Mouse (Mus musculus) embryonic facial prominence, embryonic 14.5 days (tissue): ENCODE results near the gene Cerkl. TPM values are rescaled to one million over a fixed set of nuclear protein-coding genes. Genes with fewer than 3 reads are reported as not detected.
A peak's percentile ranks its signal among the peaks of the same experiment; 100 is the strongest.

Source experiments
- ATAC-seq: fragments of 200-750 bp; cut with Nextera tagmentation; 2 replicates; pipeline ENCODE4 v1.8.0; 2017; ENCODE audit warnings: low read depth, moderate number of reproducible peaks, moderate TSS enrichment
- DNase-seq: peaks from one replicate; pipeline ENCODE4 v3.0.0-alpha.2; 2015; ENCODE audit warnings: low spot score
- H3K27ac ChIP-seq: fragments of 300-500 bp; sonication (generic); replicated peaks from 2 replicates; pipeline ENCODE4 v1.5.1; 2014; ENCODE audit warnings: low read depth, mild to moderate bottlenecking, low read length, moderate library complexity
- H3K27me3 ChIP-seq: fragments of 300-500 bp; sonication (generic); replicated peaks from 2 replicates; pipeline ENCODE4 v1.6.1; 2014; ENCODE audit warnings: low read length; ENCODE audit not compliant: control insufficient read depth, insufficient read depth
- H3K36me3 ChIP-seq: fragments of 300-500 bp; sonication (generic); 2 replicates; pipeline ENCODE4 v1.6.1; 2014; ENCODE audit warnings: low read length, mixed read lengths; ENCODE audit not compliant: control insufficient read depth, insufficient read depth
- H3K4me1 ChIP-seq: fragments of 300-500 bp; sonication (generic); 2 replicates; pipeline ENCODE4 v1.6.1; 2014; ENCODE audit warnings: antibody characterized with exemption, low read length; ENCODE audit not compliant: control insufficient read depth, insufficient read depth
- H3K4me2 ChIP-seq: fragments of 300-500 bp; sonication (generic); 2 replicates; pipeline ENCODE4 v1.6.1; 2014; ENCODE audit warnings: low read depth, mild to moderate bottlenecking, low read length, moderate library complexity, mixed read lengths
- H3K4me3 ChIP-seq: fragments of 300-500 bp; sonication (generic); 2 replicates; pipeline ENCODE4 v1.5.1; 2014; ENCODE audit warnings: low read depth, mild to moderate bottlenecking, low read length
- H3K9ac ChIP-seq: fragments of 300-500 bp; sonication (generic); 2 replicates; pipeline ENCODE4 v1.6.1; 2014; ENCODE audit warnings: low read depth, mild to moderate bottlenecking, low read length, moderate library complexity, mixed read lengths
- H3K9me3 ChIP-seq: fragments of 300-500 bp; sonication (generic); 2 replicates; pipeline ENCODE4 v1.6.1; 2016; ENCODE audit warnings: low read length; ENCODE audit not compliant: control insufficient read depth
- WGBS: fragments of 180-500 bp; shearing (Covaris S2); extraction: QIAGEN DNeasy Blood & Tissue Kit; methylation state at CpG from one replicate; pipeline ENCODE4 v1.1.7; 2014; 5-methylcytosine and 5-hydroxymethylcytosine counted together
- polyA plus RNA-seq: library from polyadenylated mRNA; unstranded; fragments of >200 nt; fragmentation: Nextera tagmentation; extraction: Ambion mirVana; gene quantifications from 2 replicates; pipeline ENCODE4 v1.2.1, GENCODE M21; 2014

The Cerkl gene
- polyA plus RNA-seq, 1 experiment from 2014 or later = 0.88 TPM

GRCm38 (mm10) chr2:79428569-79429104, 27.9 kb downstream of the Cerkl start:
- peak overlapping the region; percentile 42 for H3K4me3 ChIP-seq
- WGBS = 2% methylated on average over 16 of the region's 35 CpGs
- no peak overlapping the region for H3K27ac ChIP-seq
- H3K27me3 ChIP-seq = peaks cover 5% of the 10 kb centered on the region
- 0 out of 2 replicates have a peak, but pooled peaks cover 5% of the 10 kb centered on the region for H3K4me1 ChIP-seq
- peak overlapping the region; percentile 60 for H3K9ac ChIP-seq
- peak overlapping the region; percentile 85 for H3K4me2 ChIP-seq
- ATAC-seq (peak; percentile 70; the same call in 1 of the 2 replicates), DNase-seq (peak; percentile 31)
- H3K36me3 ChIP-seq = no peaks in the 10 kb centered on the region
- no peaks in the 10 kb centered on the region for H3K9me3 ChIP-seq

- ATAC-seq (no peak), DNase-seq (peak; percentile 50)
- no peak overlapping the region for H3K9ac ChIP-seq
- WGBS = 9% methylated on average over 6 of the region's 6 CpGs
- no peaks in the 10 kb centered on the region for H3K9me3 ChIP-seq
- no peaks in the 10 kb centered on the region for H3K36me3 ChIP-seq
- H3K4me3 ChIP-seq = peak overlapping the region; percentile 42
- H3K4me2 ChIP-seq = peak overlapping the region; percentile 85
- no peak overlapping the region for H3K27ac ChIP-seq
- H3K4me1 ChIP-seq = 0 out of 2 replicates have a peak, but pooled peaks cover 5% of the 10 kb centered on the region
- H3K27me3 ChIP-seq = peaks cover 5% of the 10 kb centered on the region
These were observed 28.6 kb downstream of the Cerkl start for GRCm38 (mm10) chr2:79428022-79428421.

- 26% methylated on average over 6 of the region's 6 CpGs for WGBS
- peak; percentile 73 for DNase-seq
These were observed 34.9 kb downstream of the Cerkl start for GRCm38 (mm10) chr2:79421696-79422095.

GRCm38 (mm10) chr2:79414505-79414904, 42.1 kb downstream of the Cerkl start:
- no peak for DNase-seq
- ATAC-seq = peak; percentile 60; the same call in 1 of the 2 replicates
- 74% methylated on average over 7 of the region's 7 CpGs for WGBS
- no peaks in the 10 kb centered on the region; the same call in 1 of the 2 replicates for H3K4me1 ChIP-seq
- H3K4me2 ChIP-seq = no peak overlapping the region
- H3K4me3 ChIP-seq = no peak overlapping the region
- no peaks in the 10 kb centered on the region for H3K27me3 ChIP-seq
- no peaks in the 10 kb centered on the region for H3K9me3 ChIP-seq
- no peak overlapping the region for H3K27ac ChIP-seq
- no peak overlapping the region for H3K9ac ChIP-seq
- no peaks in the 10 kb centered on the region for H3K36me3 ChIP-seq

More at GRCm38 (mm10) chr2:79421696-79422095, 34.9 kb downstream of the Cerkl start:
- H3K4me1 ChIP-seq = no peaks in the 10 kb centered on the region
- no peak overlapping the region for H3K4me3 ChIP-seq
- no peaks in the 10 kb centered on the region for H3K9me3 ChIP-seq
- ATAC-seq = peak; percentile 91
- no peak overlapping the region for H3K4me2 ChIP-seq
- no peaks in the 10 kb centered on the region for H3K27me3 ChIP-seq
- H3K9ac ChIP-seq = no peak overlapping the region
- no peaks in the 10 kb centered on the region for H3K36me3 ChIP-seq
- H3K27ac ChIP-seq = no peak overlapping the region

- Histone ChIP-seq H3K27ac (no peak overlapping the region), H3K4me2 (no peak overlapping the region), H3K9me3 (no peaks in the 10 kb centered on the region), H3K27me3 (no peaks in the 10 kb centered on the region), H3K4me3 (no peak overlapping the region), H3K4me1 (no peaks in the 10 kb centered on the region; the same call in 1 of the 2 replicates), H3K9ac (no peak overlapping the region), H3K36me3 (no peaks in the 10 kb centered on the region)
- WGBS = 70% methylated on average over 3 of the region's 3 CpGs
- DNase-seq = no peak
- no peak for ATAC-seq
These were observed 45.7 kb downstream of the Cerkl start for GRCm38 (mm10) chr2:79410903-79411255.

GRCm38 (mm10) chr2:79410247-79410902, 46.2 kb downstream of the Cerkl start:
- Histone ChIP-seq H3K9me3 (no peaks in the 10 kb centered on the region), H3K27me3 (no peaks in the 10 kb centered on the region), H3K9ac (no peak overlapping the region), H3K4me1 (no peaks in the 10 kb centered on the region; the same call in 1 of the 2 replicates), H3K27ac (no peak overlapping the region), H3K4me2 (no peak overlapping the region), H3K4me3 (no peak overlapping the region), H3K36me3 (no peaks in the 10 kb centered on the region)
- ATAC-seq = no peak
- WGBS = 51% methylated on average over 15 of the region's 15 CpGs
- DNase-seq = no peak

GRCm38 (mm10) chr2:79405661-79406405, 50.8 kb downstream of the Cerkl start:
- no peak for ATAC-seq
- H3K36me3 ChIP-seq = no peaks in the 10 kb centered on the region
- WGBS = 52% methylated on average over 5 of the region's 5 CpGs
- H3K27me3 ChIP-seq = no peaks in the 10 kb centered on the region
- DNase-seq = no peak
- no peak overlapping the region for H3K27ac ChIP-seq
- no peak overlapping the region for H3K9ac ChIP-seq
- H3K4me2 ChIP-seq = no peak overlapping the region
- no peaks in the 10 kb centered on the region for H3K9me3 ChIP-seq
- H3K4me3 ChIP-seq = no peak overlapping the region
- H3K4me1 ChIP-seq = no peaks in the 10 kb centered on the region; the same call in 1 of the 2 replicates

GRCm38 (mm10) chr2:79400045-79400444, 56.5 kb downstream of the Cerkl start:
- no peaks in the 10 kb centered on the region for H3K27me3 ChIP-seq
- H3K4me2 ChIP-seq = no peak overlapping the region
- no peak overlapping the region for H3K27ac ChIP-seq
- DNase-seq (no peak), ATAC-seq (no peak)
- no peaks in the 10 kb centered on the region for H3K4me1 ChIP-seq
- H3K9ac ChIP-seq = no peak overlapping the region
- H3K4me3 ChIP-seq = no peak overlapping the region
- no peaks in the 10 kb centered on the region for H3K9me3 ChIP-seq
- H3K36me3 ChIP-seq = no peaks in the 10 kb centered on the region
- WGBS = 76% methylated on average over 4 of the region's 4 CpGs
